In genomic region chr2:128431751-128432150, GRCm38 (mm10) we compare ENCODE assay signal across 11 mouse cellular contexts.
DNase-seq lines count a peak whose midpoint lies in the region; ATAC-seq and TF ChIP-seq lines count a peak whose summit lies in the region.
"Had no signal": no experiment of that assay in that cellular context is flagged by ENCODE, and none has a peak within 500 bp of the region (broad histone marks: within the 10 kb centered on the region; RNA-seq: fewer than 3 reads in every experiment).

No protein-coding gene starts in this region.

- peaks cover 12% of the 10 kb centered on the region; the same call in 1 of the 2 replicates for H3K4me1 ChIP-seq in heart, postnatal 0 days (ENCODE audit: control insufficient read depth, insufficient read depth)
- H3K4me1 ChIP-seq in heart, embryonic 11.5 days (ENCODE audit: control insufficient read depth, insufficient read depth, low read length), result peaks cover 25% of the 10 kb centered on the region
- H3K4me1 ChIP-seq in lung, adult 2 months (ENCODE audit: control insufficient read depth, insufficient read depth, low read length), result peaks cover 11% of the 10 kb centered on the region
- H3K4me1 ChIP-seq in embryonic fibroblast, embryonic 13.5 days (ENCODE audit: control insufficient read depth, insufficient read depth, low read length), result peaks cover 8% of the 10 kb centered on the region
- H3K4me1 ChIP-seq in hindbrain, embryonic 12.5 days, result peaks cover 13% of the 10 kb centered on the region

- 81% methylated on average over 4 of the region's 4 CpGs for WGBS in heart, postnatal 0 days
- 88% methylated on average over 4 of the region's 4 CpGs for WGBS in heart, embryonic 11.5 days (ENCODE audit: insufficient replicate concordance)
- 46% methylated on average over 4 of the region's 4 CpGs for WGBS in lung, adult 2 months
- 93% methylated on average over 4 of the region's 4 CpGs for WGBS in hindbrain, embryonic 12.5 days

- no peak for TF ChIP-seq POLR2A in lung, adult 2 months (IDR thresholded peaks at IDR 0.05; ENCODE audit: borderline replicate concordance, extremely low read depth, low read depth, low read length)
- no peak for TF ChIP-seq POLR2A in embryonic fibroblast, embryonic 13.5 days (IDR thresholded peaks at IDR 0.05; ENCODE audit: low read depth, low read length)

- H3K9ac ChIP-seq in heart, postnatal 0 days (replicated peaks; ENCODE audit: low read depth, low read length), result no peak overlapping the region
- no peak overlapping the region for H3K9ac ChIP-seq in heart, embryonic 11.5 days (ENCODE audit: low read depth, low read length)
- H3K9ac ChIP-seq in hindbrain, embryonic 12.5 days, result no peak overlapping the region
- H3K9ac ChIP-seq: hindbrain, embryonic 15.5 days; liver, embryonic 15.5 days had no signal

- no peaks in the 10 kb centered on the region for H3K36me3 ChIP-seq in heart, postnatal 0 days (replicated peaks; ENCODE audit: control insufficient read depth, insufficient read depth, low read length)
- no peaks in the 10 kb centered on the region for H3K36me3 ChIP-seq in heart, embryonic 11.5 days (ENCODE audit: control insufficient read depth, insufficient read depth, low read length)
- no peaks in the 10 kb centered on the region for H3K36me3 ChIP-seq in hindbrain, embryonic 12.5 days
- H3K36me3 ChIP-seq: hindbrain, embryonic 15.5 days; liver, embryonic 15.5 days had no signal

- TF ChIP-seq EP300 in heart, postnatal 0 days (IDR thresholded peaks at IDR 0.05; ENCODE audit: low read depth), result no peak

- no peaks in the 10 kb centered on the region for H3K9me3 ChIP-seq in heart, postnatal 0 days (replicated peaks; ENCODE audit: control insufficient read depth, low read length)
- H3K9me3 ChIP-seq in heart, embryonic 11.5 days (replicated peaks; ENCODE audit: control insufficient read depth, low read length), result no peaks in the 10 kb centered on the region
- H3K9me3 ChIP-seq in hindbrain, embryonic 12.5 days (replicated peaks), result no peaks in the 10 kb centered on the region; the same call in 1 of the 2 replicates
- H3K9me3 ChIP-seq: hindbrain, embryonic 15.5 days; liver, embryonic 15.5 days had no signal

- intact Hi-C loops in gastrocnemius, postnatal 36 days (cut with DNase I), result no loop called here

- no peak for TF ChIP-seq CTCF in heart, postnatal 0 days (IDR thresholded peaks at IDR 0.05; ENCODE audit: low read depth)
- TF ChIP-seq CTCF in lung, adult 2 months (IDR thresholded peaks at IDR 0.05; ENCODE audit: insufficient read depth, low read length), result no peak
- TF ChIP-seq CTCF in embryonic fibroblast, embryonic 13.5 days (IDR thresholded peaks at IDR 0.05; ENCODE audit: borderline replicate concordance, insufficient read depth, low read length), result no peak

- H3K4me2 ChIP-seq in heart, postnatal 0 days (ENCODE audit: low read depth, low read length), result no peak overlapping the region
- no peak overlapping the region for H3K4me2 ChIP-seq in heart, embryonic 11.5 days
- H3K4me2 ChIP-seq in hindbrain, embryonic 12.5 days (replicated peaks), result no peak overlapping the region
- H3K4me2 ChIP-seq: hindbrain, embryonic 15.5 days; liver, embryonic 15.5 days had no signal

- no peak for DNase-seq in heart, postnatal 0 days (ENCODE audit: low spot score)
- DNase-seq in lung, adult 2 months, result peak; percentile 28
- no peak for DNase-seq in lung, postnatal 36 days
- DNase-seq in gastrocnemius, postnatal 36 days, result peak; percentile 44 to 52
- DNase-seq: right cerebral cortex, postnatal 25 days; thymus, adult 18-20 months had no signal

- ATAC-seq in heart, postnatal 0 days (ENCODE audit: insufficient read depth, low read depth), result no peak
- ATAC-seq in heart, embryonic 11.5 days (replicated peaks; ENCODE audit: insufficient number of reproducible peaks, low FRiP score, low TSS enrichment), result no peak
- no peak for ATAC-seq in hindbrain, embryonic 12.5 days (ENCODE audit: low FRiP score)

- no peaks in the 10 kb centered on the region for H3K27me3 ChIP-seq in heart, postnatal 0 days (ENCODE audit: control insufficient read depth, insufficient read depth, low read length)
- no peaks in the 10 kb centered on the region for H3K27me3 ChIP-seq in heart, embryonic 11.5 days (ENCODE audit: control insufficient read depth, insufficient read depth, low read length)
- H3K27me3 ChIP-seq in hindbrain, embryonic 12.5 days, result no peaks in the 10 kb centered on the region
- H3K27me3 ChIP-seq: hindbrain, embryonic 15.5 days had no signal

- 0 out of 2 replicates have a peak overlapping the region, but pooled peaks have one; percentile 80 for H3K27ac ChIP-seq in heart, postnatal 0 days (ENCODE audit: low read depth)
- H3K27ac ChIP-seq in heart, embryonic 11.5 days (ENCODE audit: low read depth, low read length), result no peak overlapping the region
- H3K27ac ChIP-seq in embryonic fibroblast, embryonic 13.5 days (ENCODE audit: insufficient read depth, low read length), result peak overlapping the region; percentile 95
- no peak overlapping the region for H3K27ac ChIP-seq in hindbrain, embryonic 12.5 days
- H3K27ac ChIP-seq: hindbrain, embryonic 15.5 days; liver, embryonic 15.5 days had no signal

- H3K4me3 ChIP-seq in heart, postnatal 0 days (ENCODE audit: low read depth, low read length), result no peak overlapping the region
- no peak overlapping the region for H3K4me3 ChIP-seq in heart, embryonic 11.5 days (ENCODE audit: low read depth, low read length)
- H3K4me3 ChIP-seq in lung, adult 2 months (replicated peaks; ENCODE audit: extremely low read depth, low read depth, low read length), result no peak overlapping the region
- no peak overlapping the region for H3K4me3 ChIP-seq in embryonic fibroblast, embryonic 13.5 days (ENCODE audit: insufficient read depth, low read length)
- H3K4me3 ChIP-seq in hindbrain, embryonic 12.5 days, result no peak overlapping the region
- H3K4me3 ChIP-seq: hindbrain, embryonic 15.5 days; liver, embryonic 15.5 days had no signal

Comparison
In these comparisons a context has a peak if more than half of its experiments do, and no peak if none do; other contexts are left out.
1. DNase-seq: peak in lung, adult 2 months (single experiment) and gastrocnemius, postnatal 36 days (2 of 2); none in heart, postnatal 0 days (single experiment) and lung, postnatal 36 days (single experiment).
2. H3K27ac ChIP-seq: peak in heart, postnatal 0 days (single experiment) and embryonic fibroblast, embryonic 13.5 days (single experiment); none in heart, embryonic 11.5 days (single experiment) and hindbrain, embryonic 12.5 days (single experiment).